Mouse (Mus musculus) brain, embryonic 14.5 days (tissue): Measurements from ENCODE around the gene Vwa2. TPM values are rescaled to one million over a fixed set of nuclear protein-coding genes. Genes with fewer than 3 reads are reported as not detected.

Source experiments
- DNase-seq: peaks from one replicate; pipeline ENCODE4 v3.0.0-alpha.2; 2011; ENCODE audit warnings: low read depth
- CTCF ChIP-seq: fragments of 200-500 bp; IDR thresholded peaks from 2 replicates; pipeline ENCODE4 v1.5.1; 2012; ENCODE audit warnings: inconsistent platforms, mild to moderate bottlenecking, moderate library complexity, borderline replicate concordance; ENCODE audit not compliant: insufficient read depth, insufficient read length; ENCODE audit errors: extremely low read depth
- POLR2A ChIP-seq: fragments of 200-500 bp; IDR thresholded peaks from 2 replicates; pipeline ENCODE4 v1.6.1; 2012; ENCODE audit warnings: mild to moderate bottlenecking, inconsistent platforms, borderline replicate concordance; ENCODE audit not compliant: poor library complexity, insufficient read depth, insufficient read length, severe bottlenecking; ENCODE audit errors: extremely low read depth
- polyA plus RNA-seq: library from polyadenylated mRNA; depleted of rRNA; stranded (reverse); fragments of >200 nt; gene quantifications from 2 replicates; pipeline ENCODE4 v1.2.3, GENCODE M21; 2012; rRNA removed

Gene Vwa2
- 1.1 and 1.5 TPM in 2 replicates for polyA plus RNA-seq

- peak; percentile 39 for DNase-seq
Observed at GRCm38 (mm10) chr19:56873816-56874600, at the start of gene Vwa2. Vwa2 (plus strand) TSS chr19:56874249.

GRCm38 (mm10) chr19:56826047-56826631, 47.9 kb upstream of the Vwa2 start, which contains the start of gene Tdrd1:
Tdrd1 (plus strand) TSS chr19:56826209.
- no peak for DNase-seq
- TF ChIP-seq CTCF = no peak
- no peak for TF ChIP-seq POLR2A

More at GRCm38 (mm10) chr19:56873816-56874600, at the start of gene Vwa2:
- no peak for TF ChIP-seq CTCF
- TF ChIP-seq POLR2A = no peak

GRCm38 (mm10) chr19:56828305-56828704, 45.7 kb upstream of the Vwa2 start:
- no peak for DNase-seq
- TF ChIP-seq CTCF = no peak
- no peak for TF ChIP-seq POLR2A

- TF ChIP-seq POLR2A (no peak), CTCF (no peak)
- no peak for DNase-seq
Observed at GRCm38 (mm10) chr19:56829267-56829666, 44.8 kb upstream of the Vwa2 start.

GRCm38 (mm10) chr19:56830163-56830562, 43.9 kb upstream of the Vwa2 start:
- no peak for TF ChIP-seq CTCF
- no peak for TF ChIP-seq POLR2A
- DNase-seq = no peak

GRCm38 (mm10) chr19:56835340-56835739, 38.7 kb upstream of the Vwa2 start:
- DNase-seq = peak; percentile 90
- no peak for TF ChIP-seq CTCF
- TF ChIP-seq POLR2A = no peak

- DNase-seq = no peak
- peak; percentile 20; the same call in 1 of the 2 replicates for TF ChIP-seq CTCF
- TF ChIP-seq POLR2A = no peak
Observed at GRCm38 (mm10) chr19:56838942-56839706, 34.9 kb upstream of the Vwa2 start.

- DNase-seq = no peak
- TF ChIP-seq POLR2A (no peak), CTCF (no peak)
Observed at GRCm38 (mm10) chr19:56842974-56843373, 31.1 kb upstream of the Vwa2 start.

GRCm38 (mm10) chr19:56852590-56852989, 21.5 kb upstream of the Vwa2 start:
- TF ChIP-seq CTCF (no peak), POLR2A (no peak)
- no peak for DNase-seq

GRCm38 (mm10) chr19:56856455-56856854, 17.6 kb upstream of the Vwa2 start:
- DNase-seq = no peak
- TF ChIP-seq POLR2A (no peak), CTCF (no peak)

- no peak for DNase-seq
- TF ChIP-seq POLR2A (no peak), CTCF (no peak)
Observed at GRCm38 (mm10) chr19:56867701-56868100, 6.3 kb upstream of the Vwa2 start.

GRCm38 (mm10) chr19:56874601-56875315, 709 bp downstream of the Vwa2 start:
- TF ChIP-seq POLR2A (no peak), CTCF (no peak)
- no peak for DNase-seq
